Mouse (Mus musculus) right cerebral cortex, adult 18-20 months (tissue): ENCODE results near the gene Uba5.
A peak's percentile ranks its signal among the peaks of the same experiment; 100 is the strongest.

Source experiments
- DNase-seq: peaks from one replicate; pipeline ENCODE4 v3.0.0; 2022; ENCODE audit warnings: mixed read lengths

Uba5 gene

DNA sequence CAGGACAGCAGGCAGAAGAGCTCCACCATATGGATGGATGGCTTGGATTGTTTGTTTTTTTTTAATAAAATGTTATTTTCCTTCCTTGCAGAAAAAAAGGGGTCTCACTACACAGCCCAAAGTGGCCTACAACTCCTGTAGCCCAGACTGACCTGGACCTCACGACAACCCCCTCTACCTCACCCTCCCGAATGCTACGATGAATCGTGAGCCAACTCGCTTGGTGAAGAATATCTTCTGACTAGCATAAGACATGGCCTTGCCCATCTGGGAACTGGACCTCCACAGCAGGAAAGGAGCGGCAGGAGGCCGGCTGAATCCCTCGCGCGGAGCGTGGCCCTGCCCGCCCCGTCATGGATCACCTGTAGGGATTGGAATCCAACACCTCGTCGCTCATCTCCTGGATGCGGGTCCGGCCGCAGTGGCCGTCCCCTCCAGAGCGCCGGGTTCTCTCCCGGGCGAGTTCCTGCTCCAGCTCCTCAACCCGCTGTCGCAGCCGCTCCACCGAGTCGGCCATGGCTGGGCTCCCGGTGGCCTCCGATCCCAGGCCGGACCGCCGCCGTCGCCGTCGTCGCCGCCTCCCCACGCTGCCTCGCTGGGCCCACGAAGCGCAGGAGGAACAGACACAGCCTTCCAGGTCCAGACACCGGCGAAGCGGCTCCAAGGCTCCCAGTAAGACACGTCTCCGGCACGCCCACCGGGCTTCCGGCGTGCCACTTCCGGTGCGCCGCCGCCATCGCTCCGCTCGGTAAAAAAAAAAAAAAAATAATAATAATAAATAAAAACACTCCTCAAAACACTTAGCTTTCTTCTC is at the start of gene Uba5:
TSS of gene Uba5 (minus strand) at position 705 of the 814 bp plus-strand sequence.
- DNase-seq: peak; percentile 80

DNA sequence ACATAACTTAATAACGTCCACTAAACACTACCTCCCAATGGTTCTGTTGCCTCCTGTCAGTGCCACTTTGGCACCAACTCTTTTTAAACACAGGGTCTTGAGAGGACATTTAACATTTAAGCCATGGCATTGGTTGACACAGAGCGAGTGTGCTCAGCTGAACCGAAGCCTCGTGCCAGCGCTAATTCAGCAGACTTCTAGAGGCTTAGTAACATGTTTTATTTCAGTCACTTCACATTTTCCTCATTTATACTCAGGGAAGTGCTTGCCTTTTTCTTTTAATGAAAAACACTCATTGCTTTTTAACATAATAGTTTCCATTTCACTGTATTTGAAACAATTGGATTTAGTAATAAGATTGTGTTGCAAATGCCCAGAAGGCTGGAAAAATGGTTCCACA is 46.2 kb upstream of the Uba5 start:
- no peak for DNase-seq

DNA sequence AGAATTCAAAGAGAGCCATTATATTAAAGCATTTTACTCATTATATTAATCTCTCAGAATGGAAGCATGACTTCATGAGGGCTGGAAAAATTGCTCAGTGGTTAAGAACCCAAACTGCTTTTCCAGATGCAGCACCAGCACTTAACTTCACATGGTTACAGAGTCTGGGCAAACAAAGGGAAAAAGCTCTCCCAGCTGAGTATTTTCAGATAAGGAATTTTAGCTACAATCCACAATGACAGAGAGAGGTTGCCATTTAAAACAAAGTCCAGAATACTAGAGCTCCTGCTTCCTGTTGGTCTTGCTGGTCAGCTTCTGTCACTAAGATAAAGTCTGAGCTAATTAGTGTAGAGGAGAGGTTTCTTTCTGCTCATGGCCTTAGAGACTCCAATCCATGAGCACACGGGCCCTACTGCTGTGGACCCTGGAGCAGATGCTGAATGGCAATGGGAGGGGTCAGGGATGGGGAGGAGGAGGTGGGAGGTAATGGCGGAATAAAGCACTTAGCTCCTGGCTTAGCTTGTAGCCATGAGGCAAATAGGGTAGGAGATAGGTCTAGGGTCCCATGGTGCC is 45.7 kb upstream of the Uba5 start:
- DNase-seq: no peak

DNA sequence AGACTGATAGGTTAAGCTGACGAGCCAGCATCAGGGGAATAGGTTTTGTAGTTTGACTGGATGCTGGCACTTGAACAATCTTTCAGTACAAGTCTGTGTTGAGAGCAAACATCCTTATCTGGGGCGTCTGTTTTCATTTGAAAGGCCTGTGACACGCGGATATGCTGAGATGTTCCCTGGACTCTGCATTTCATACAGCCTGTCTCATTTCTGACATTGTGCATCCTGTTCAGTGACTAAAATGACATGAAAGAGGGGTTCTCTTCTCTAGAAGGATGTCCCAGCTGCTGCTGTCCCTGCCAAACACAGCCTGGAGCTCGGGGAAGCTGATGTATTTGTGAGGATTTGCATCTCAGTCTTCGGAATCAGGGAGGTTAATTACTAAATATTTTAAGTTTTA is 44.5 kb upstream of the Uba5 start:
- DNase-seq: no peak

DNA sequence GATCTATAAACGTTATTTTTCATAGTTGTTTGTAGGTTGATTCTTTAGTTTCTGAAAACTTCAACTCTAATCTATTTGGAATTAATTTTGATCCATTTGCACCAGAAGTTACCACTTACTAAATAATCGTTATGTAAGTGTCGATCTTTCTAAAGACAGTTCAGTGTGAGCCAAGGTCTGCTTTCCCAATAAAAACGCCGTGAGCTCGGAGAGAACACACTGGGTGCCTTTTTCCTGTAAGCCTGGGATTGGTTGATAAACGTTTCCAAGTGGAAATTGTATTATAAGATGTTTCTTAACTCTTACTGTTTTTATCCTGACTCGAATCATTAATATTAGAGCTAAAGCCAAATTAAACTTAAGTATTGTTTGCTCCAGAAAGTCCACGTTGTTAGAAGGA is 44.0 kb upstream of the Uba5 start:
- no peak for DNase-seq

DNA sequence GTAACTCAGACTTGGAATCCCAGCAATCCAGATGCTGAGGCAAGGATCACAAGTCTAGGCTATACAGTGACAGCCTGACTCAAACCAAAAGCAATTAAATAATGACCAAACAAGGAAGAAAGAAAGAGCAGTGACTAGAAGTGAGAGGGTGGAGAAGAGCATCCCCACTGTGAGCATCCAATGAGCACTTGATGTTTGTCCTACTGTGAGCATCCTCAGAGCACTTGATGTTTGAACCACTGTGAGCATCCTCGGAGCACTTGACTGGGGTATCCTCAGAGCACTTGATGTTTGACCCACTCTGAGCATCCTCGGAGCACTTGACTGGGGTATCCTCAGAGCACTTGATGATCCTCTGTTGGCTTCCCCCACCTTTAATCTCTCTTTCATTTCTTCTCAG is 42.1 kb upstream of the Uba5 start:
- no peak for DNase-seq

DNA sequence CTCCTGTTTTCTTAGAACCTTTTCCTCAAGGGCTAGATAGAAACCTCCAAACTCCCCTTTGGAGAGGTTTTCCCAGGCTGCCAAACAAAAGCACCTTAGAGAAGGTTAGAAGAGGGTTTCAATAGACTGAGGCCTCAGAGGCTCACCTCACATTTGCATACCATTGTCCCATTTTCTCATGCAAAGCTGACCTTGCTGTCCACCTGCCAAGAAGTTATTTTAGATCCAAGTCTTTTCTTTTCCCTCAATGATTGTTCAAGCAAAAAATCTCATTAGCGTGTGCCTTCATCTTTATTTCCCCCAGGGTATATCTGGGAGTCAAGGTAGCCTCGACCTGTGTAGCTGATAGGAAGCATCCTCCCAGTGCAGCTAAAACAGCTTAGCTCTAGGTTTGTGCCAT is 40.0 kb upstream of the Uba5 start:
- DNase-seq: no peak

DNA sequence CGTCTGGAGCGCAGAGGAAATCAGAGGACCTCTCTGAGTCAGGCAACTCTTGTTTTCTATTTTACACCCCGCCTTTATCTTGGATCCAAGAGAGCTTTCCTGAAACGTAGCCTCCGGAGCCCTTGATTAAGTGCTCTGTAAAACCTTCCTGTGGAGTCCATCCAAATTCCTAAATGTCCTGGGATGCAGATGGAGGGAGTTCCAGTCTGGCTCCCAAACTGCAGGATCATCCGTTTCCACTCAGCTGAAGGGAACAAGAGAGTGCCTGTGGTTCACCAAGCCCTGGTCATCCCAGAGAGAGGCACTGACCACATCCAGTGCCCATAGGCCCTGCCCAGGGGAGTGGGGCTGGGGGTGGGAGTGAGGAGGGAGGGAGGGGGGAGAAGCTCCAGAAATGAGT is 39.4 kb upstream of the Uba5 start:
- DNase-seq: no peak

DNA sequence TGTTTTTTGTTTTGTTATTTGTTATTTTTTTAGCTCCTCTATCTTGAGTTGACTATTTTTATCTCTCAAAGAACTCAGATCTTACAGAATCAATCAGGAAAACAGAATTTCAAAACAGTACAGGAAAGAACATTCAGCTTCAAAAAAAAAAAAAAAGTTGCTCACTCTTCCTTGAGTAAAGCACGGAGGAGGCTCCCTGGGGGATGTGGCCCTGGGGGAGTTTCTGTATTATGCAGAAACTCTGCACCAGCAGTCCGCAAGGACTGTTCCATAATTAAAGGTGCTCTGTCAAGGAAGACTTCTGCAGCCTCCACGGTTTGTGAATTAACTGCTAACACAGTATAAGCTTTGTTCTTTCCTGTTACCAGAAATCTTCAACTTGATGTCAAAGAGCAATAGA is 38.5 kb upstream of the Uba5 start:
- no peak for DNase-seq

DNA sequence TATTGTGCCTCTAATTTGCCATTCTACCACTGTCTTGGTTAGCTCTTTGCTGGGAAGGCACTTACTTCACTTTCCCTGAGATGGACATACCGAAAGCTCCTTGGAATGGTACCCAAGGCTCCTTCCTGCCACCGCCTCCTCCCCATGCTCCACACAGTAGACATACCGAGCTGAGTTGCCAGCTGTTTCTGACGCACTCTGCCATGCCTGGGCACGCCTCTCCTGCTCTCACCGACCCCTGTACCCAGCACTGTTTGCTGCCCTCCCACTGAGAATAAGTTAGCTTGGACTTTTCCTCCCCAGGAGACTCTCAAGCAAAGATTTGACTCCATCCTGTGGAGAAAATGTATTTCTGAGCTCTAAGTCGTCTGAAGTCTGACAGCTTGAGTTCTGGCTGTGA is 37.9 kb upstream of the Uba5 start:
- DNase-seq: no peak

DNA sequence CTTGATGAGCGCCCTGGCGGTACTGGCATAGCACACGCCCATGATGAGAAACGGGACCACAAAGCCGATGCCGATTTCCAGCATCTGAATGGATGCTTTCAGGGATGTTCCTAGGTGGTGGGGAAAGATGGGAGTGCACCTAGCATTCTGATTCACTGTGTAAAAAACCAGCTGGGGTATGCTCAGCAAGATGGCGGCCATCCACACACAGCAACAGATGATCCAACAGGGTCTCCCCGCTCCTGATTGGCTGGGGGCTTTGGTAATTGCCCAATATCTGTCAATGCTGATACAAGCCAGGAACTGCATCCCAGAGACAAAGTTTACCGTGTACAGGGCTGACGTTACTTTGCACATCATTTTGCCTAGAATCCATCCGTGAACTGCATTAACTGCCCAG is 36.1 kb upstream of the Uba5 start:
- no peak for DNase-seq

DNA sequence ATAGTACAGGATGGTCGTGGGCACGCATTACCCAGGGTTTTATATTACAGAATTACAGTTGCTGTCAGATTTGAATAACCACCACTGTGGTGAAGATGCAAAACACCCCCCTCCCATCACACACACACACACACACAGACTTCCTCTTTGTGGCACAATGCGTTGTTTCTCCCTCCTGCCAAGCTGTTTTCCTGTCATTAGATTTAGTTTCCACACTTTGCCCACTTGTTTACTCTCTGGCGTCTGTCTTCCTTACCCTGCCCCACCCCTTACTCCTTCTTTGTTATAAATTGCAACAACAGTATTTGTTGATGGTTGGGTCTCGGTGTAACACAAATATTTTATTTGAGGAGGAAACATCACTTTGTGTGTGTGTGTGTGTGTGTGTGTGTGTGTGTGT is 35.3 kb upstream of the Uba5 start:
- no peak for DNase-seq

DNA sequence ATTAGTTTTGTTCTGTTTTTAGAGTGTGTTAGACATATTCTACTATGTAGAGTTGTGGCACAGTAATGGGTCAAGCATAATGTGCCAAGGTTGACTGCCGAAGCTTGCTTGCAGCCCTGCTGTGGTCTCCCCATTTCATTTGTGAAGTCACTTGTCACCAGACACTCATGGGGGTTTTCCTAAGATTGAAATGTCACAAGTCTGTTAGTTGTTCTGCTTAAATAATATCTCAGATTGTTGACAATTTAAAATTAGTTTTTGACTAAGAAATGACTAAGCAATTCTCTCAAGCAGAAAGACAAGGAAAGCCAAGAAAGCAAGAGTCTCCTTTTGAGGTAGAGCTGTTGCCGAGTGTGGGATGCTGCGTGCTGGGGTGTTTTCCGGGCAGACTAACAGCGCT is 30.0 kb upstream of the Uba5 start:
- DNase-seq: no peak

DNA sequence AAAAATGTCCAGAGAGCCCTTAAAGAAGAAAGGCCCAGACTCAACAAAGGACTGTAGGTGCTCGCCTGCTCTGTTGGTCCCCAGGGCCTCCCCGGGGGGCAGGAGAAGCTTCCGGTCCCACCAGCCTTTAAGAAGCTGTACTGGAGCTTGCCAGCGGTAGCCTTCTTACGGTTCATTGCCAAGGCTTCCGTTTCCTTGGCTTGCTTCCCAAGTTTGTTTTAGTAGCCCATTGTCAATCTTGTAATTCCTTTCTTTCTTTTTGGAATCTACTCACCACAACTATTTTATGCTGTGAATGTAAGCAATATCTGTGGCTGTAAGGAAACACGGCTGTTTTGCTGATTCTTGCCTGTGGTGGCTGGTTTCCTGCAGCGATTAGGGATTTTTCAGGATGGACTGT is 25.6 kb upstream of the Uba5 start:
- no peak for DNase-seq

DNA sequence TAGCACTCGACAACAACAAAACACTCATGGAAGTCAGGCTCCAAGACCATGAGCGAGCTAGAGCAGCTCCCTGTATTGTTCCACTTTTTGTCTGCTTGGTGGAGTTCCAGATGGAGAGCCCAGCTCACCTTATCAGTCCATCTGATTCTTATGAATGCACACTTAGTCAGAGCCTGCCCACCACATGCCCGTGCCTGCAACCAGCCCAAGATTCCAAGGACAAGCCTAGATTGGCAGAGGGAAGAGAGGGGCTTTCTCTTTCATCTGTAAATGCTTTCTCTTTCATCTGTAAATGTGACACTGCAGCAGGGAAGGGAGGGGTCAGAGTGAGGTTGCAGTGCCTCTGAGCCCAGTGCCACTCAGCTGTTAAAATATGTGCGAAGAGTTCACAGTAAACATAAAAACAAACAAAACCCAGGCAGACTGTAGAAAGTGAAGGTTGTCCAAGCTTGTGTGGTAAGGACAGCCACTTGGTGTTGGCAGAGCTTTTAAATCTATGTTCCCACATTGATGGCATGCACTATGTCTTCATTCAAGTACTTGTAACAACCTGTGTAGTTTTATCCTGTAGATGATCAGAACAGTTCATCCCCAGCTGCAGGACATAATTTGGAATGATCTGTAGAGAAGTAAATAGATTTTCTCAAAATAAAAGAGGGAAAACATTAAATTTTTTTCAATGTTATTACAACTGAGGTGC is 22.9 kb upstream of the Uba5 start:
- DNase-seq: no peak

DNA sequence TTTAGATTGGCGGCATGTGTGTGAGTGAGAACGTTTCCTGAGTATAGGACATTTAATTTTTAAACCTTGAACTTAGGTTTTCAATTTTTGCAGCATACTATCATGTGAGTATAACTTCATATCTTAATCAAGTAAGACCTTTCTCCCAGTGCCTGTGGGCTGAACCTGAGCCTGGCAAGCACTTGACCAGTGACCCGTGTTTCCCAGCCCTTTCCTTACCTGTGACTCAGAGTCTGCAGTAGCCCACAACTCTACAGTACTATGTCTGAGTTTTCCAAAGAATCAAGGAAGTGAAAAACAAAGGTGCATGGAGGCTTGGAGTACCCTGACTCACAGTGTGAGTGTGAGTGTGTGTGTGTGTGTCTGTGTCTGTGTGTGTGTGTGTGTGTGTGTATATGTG is 17.1 kb upstream of the Uba5 start:
- no peak for DNase-seq

DNA sequence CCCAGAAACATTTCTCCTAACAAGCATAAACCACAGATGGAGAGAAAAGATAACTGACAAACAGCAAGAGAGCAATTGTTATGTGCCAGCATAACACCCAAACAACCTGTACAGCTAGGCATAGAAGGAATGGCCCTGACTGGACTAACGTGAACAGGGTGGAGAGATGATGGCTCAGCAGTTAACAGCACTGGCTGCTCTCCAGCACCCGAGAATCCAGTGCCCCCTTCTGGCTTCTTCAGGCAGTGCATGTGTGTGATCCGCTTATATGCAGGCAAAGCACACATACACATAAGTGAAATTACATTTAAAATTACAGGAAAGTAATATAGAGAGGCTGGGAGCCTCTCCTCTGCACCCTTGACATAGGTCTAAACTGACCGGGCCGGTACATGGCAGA is 16.4 kb upstream of the Uba5 start:
- no peak for DNase-seq

DNA sequence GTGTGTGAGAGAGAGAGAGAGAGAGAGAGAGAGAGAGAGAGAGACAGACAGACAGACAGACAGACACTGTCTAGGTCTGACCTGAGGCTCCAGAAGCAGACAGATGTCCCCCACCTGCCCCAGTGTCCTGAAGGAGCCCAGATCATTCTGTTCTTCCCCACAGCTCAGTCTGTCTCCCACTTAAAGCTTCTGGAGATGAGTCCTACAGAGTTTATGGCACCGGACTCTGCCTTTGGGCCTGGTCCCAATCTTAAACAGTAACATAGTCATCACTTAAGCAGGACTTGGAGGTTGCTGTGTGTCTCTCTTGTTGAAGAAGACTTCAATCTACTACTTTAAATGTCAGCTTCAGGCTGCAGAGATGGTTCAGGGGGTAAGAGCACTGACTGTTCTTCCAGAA is 15.8 kb upstream of the Uba5 start:
- no peak for DNase-seq

DNA sequence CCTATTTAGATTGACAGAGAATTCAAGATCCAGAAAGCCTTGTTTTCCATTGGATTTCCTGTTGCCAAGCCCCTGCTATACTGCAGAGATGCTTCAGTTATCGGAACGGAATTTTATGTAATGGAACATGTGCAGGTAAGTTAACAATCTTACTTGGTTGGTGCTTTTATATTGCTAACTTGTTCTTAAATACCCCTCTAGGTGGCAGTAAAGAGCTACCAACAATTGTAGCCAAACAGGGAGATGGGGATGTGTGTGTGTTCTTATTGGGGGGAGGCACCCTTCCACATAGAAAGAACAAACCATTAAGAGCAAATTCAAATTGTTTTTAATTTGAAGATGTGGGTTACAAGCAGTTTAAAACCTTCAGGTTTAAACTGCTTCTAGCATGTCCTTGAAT is 12.9 kb upstream of the Uba5 start:
- DNase-seq: no peak

DNA sequence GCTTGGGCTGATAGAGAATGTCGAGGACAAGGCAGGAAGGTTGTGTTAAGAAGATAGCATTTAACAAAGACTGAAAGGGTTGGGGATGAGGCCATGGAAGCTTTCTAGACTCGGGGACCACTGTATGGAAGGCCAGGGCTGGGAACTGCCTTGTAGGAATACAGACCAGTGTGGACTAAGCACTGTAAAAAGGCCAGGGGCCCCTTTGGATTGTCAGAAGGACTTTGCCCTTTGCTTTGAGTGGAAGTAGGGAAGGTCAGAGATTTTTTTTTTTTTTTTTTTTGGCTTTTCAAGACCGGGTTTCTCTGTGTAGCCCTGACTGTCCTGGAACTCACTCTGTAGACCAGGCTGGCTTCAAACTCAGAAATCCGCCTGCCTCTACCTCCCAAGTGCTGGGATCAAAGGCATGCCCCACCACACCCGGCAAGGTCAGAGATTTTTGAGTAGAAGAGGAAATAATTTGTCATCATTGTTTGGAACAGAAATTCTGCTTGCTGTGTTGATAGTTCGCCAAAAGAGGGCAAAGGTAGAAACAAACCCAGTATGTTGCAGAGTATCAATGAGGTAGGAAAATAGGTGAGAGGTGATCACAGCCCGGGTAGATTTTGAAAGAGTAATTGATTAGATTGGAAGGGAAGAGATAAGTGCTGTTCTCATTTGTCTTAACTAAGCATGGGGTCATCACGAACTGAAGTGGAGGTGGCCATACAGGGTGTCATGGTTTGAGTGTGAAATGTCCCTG is 8.1 kb upstream of the Uba5 start:
- no peak for DNase-seq

DNA sequence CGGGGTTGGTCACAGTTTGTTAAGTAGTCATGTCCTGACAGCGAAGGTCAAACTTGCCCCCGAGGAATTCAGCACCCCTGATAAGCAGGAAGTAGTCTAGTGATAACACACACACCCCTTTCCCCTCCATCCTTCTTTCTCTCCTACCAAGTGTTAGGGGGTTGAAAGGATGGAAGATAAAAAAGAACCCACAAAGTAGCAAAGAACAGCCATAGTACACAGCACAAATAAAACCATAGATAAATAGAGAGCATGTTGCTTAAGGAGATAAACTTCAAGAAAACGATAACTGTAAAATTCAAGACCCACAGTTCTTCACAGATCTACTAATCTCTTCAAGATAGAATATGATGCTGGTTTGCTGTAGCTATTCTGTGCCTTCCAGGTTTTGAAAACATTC is 7.3 kb upstream of the Uba5 start:
- DNase-seq: no peak

DNA sequence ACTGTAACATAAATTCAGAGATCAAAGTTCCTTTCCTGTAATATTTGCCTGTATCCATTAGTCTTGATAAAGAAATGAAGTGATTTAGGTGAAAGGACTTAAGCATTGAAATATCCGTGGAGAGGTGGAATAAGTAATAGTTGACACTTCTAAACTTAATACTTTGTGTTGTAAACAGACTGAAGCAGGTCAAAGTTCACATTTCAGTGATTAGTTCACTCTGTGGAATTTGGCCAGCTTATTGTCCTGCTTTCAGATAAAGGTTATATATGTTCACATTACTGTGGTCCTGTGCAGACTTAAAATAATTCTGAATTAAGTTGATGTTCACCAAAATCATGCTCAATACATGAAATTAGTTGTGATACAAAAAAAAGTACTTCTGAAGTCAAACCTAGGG is 1.6 kb upstream of the Uba5 start:
- no peak for DNase-seq

DNA sequence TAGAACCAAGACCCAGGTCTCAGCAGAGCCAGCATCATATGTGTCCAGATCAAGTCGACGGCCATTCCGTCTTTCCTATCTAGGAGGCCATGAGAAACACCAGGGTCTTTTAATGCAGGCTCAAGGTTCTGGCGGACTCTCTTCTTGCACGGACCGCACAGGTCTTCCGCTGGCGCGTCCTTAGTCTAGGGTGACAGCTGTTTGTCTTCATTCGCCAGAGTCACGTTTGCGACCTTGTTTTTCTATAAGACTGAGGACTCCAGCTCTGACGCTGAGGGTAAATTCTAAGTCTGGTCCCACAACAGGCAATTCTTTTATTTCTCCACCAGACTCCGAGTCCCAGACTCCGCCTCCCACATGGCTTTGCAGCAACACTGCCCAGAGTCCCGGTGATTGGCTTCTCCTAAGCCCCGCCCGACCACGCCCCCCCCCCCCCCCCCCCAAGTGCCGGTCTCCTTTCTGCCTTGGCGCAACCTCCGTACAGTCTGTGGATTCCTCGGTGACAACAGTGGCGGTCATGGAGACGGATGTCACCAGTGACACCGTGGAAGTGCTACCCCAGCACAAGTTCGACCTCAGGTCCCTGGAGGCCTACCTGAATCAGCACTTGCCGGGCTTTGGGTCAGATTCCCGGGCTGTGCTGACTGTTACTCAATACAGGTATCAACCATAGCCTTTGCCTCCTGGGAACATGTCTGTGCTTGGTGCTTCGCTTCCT is 469 bp upstream of the Uba5 start, which contains the start of gene Acad11:
TSS of gene Acad11 (plus strand) at position 134 of the 718 bp plus-strand sequence.
- DNase-seq: peak; percentile 86
